Mouse (Mus musculus) liver, embryonic 14.5 days (tissue): ENCODE results near the gene Trip4.

ENCODE experiments used
- CTCF ChIP-seq: IDR thresholded peaks from 2 replicates; pipeline ENCODE4 v1.5.1; 2016; ENCODE audit warnings: antibody characterized with exemption, low read depth, control low read depth
- EP300 ChIP-seq: IDR thresholded peaks from 2 replicates; pipeline ENCODE4 v1.6.1; 2016; ENCODE audit warnings: antibody characterized with exemption, low read depth

GRCm38 (mm10) chr9:65884564-65885315, 23.9 kb downstream of the Trip4 start:
- peak; percentile 47; the same call in 1 of the 2 replicates for TF ChIP-seq CTCF
- 0 out of 2 replicates have a peak, but pooled peaks have one; percentile 4 for TF ChIP-seq EP300
